Comparison of ENCODE assay signal across 19 mouse cellular contexts in the genomic region with DNA sequence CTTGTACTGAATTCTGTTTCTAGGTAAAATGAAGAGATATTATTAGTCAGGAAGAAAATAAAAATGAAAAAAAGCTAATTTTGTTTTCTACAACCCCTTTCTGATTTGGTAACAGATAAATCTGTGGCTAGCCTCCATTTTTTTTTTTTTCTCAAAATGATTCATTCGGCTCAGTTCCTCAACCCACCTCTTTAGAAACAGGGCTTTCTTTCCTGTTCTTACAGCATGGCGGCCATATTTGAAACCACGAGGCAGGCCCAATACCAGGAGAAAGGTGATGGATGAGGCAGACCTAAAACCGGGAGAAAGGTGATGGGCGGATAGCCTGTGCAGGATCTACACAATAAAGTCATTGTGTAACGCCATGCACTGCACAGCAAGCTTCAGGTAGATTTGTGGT.
A peak's percentile ranks its signal among the peaks of the same experiment; 100 is the strongest.
DNase-seq lines count a peak whose midpoint lies in the region; ATAC-seq and TF ChIP-seq lines count a peak whose summit lies in the region.
"Had no signal": no experiment of that assay in that cellular context is flagged by ENCODE, and none has a peak within 500 bp of the region (broad histone marks: within the 10 kb centered on the region; RNA-seq: fewer than 3 reads in every experiment).

No protein-coding gene starts in this region.

- no peaks in the 10 kb centered on the region for H3K79me2 ChIP-seq in macrophage (ENCODE audit: inconsistent target)

- no peaks in the 10 kb centered on the region for H3K27me3 ChIP-seq in ES-Bruce4 (ENCODE audit: control insufficient read depth, insufficient read depth, low read length, poor library complexity, severe bottlenecking)
- no peaks in the 10 kb centered on the region for H3K27me3 ChIP-seq in lung, postnatal 0 days (replicated peaks; ENCODE audit: insufficient read depth, low read length)
- H3K27me3 ChIP-seq: forebrain, embryonic 12.5 days; heart, embryonic 13.5 days; kidney, embryonic 15.5 days; liver, embryonic 13.5 days; neural tube, embryonic 13.5 days had no signal

- ATAC-seq in common myeloid progenitor, adult 5-6 weeks (replicated peaks; ENCODE audit: low read depth, poor library complexity, severe bottlenecking): peak; percentile 20
- no peak for ATAC-seq in lung, postnatal 0 days
- ATAC-seq: intestine, postnatal 0 days had no signal

- TF ChIP-seq EP300 in ES-Bruce4 (IDR thresholded peaks at IDR 0.05; ENCODE audit: insufficient read depth, low read depth, low read length): no peak
- no peak for TF ChIP-seq EP300 in lung, postnatal 0 days (IDR thresholded peaks at IDR 0.05)

- H3K9ac ChIP-seq in ES-Bruce4 (ENCODE audit: low read depth, poor library complexity, severe bottlenecking): peak overlapping the region; percentile 71
- H3K9ac ChIP-seq in lung, postnatal 0 days (replicated peaks; ENCODE audit: low read depth): no peak overlapping the region
- H3K9ac ChIP-seq: forebrain, embryonic 12.5 days; heart, embryonic 13.5 days; hindbrain, embryonic 14.5 days; kidney, embryonic 15.5 days; liver, embryonic 13.5 days; lung, embryonic 14.5 days; neural tube, embryonic 13.5 days had no signal

- peaks cover 12% of the 10 kb centered on the region for H3K4me1 ChIP-seq in ES-Bruce4 (ENCODE audit: control insufficient read depth, insufficient read depth, low read length)
- no peaks in the 10 kb centered on the region for H3K4me1 ChIP-seq in lung, postnatal 0 days (ENCODE audit: insufficient read depth, low read depth, low read length)
- H3K4me1 ChIP-seq: forebrain, embryonic 12.5 days; kidney, embryonic 15.5 days; liver, embryonic 13.5 days; neural tube, embryonic 13.5 days had no signal

- H3K4me3 ChIP-seq in ES-Bruce4 (ENCODE audit: low read depth, low read length): 0 out of 2 replicates have a peak overlapping the region, but pooled peaks have one; percentile 12
- H3K4me3 ChIP-seq in macrophage (ENCODE audit: inconsistent target): no peak overlapping the region
- no peak overlapping the region for H3K4me3 ChIP-seq in lung, postnatal 0 days (ENCODE audit: low read depth, low read length)
- H3K4me3 ChIP-seq: forebrain, embryonic 12.5 days; heart, embryonic 13.5 days; kidney, embryonic 15.5 days; liver, embryonic 13.5 days; neural tube, embryonic 13.5 days had no signal

- 27% methylated on average over 6 of the region's 6 CpGs for WGBS in macrophage (ENCODE audit: missing documents)
- WGBS in lung, postnatal 0 days: 81% methylated on average over 6 of the region's 6 CpGs

- intact Hi-C loops in heart, postnatal 36 days (cut with DNase I): no loop called here

- no peaks in the 10 kb centered on the region for H3K9me3 ChIP-seq in ES-Bruce4 (replicated peaks; ENCODE audit: control insufficient read depth, insufficient read depth, low read length, poor library complexity, severe bottlenecking)
- H3K9me3 ChIP-seq in lung, postnatal 0 days (ENCODE audit: low read length): no peaks in the 10 kb centered on the region
- H3K9me3 ChIP-seq: forebrain, embryonic 12.5 days; heart, embryonic 13.5 days; kidney, embryonic 15.5 days; liver, embryonic 13.5 days; neural tube, embryonic 13.5 days had no signal

- H3K36me3 ChIP-seq in ES-Bruce4 (ENCODE audit: control insufficient read depth, insufficient read depth, low read length, poor library complexity, severe bottlenecking): no peaks in the 10 kb centered on the region
- H3K36me3 ChIP-seq in macrophage (ENCODE audit: inconsistent target): no peaks in the 10 kb centered on the region
- no peaks in the 10 kb centered on the region for H3K36me3 ChIP-seq in lung, postnatal 0 days (ENCODE audit: insufficient read depth, low read length)
- H3K36me3 ChIP-seq: forebrain, embryonic 12.5 days; heart, embryonic 13.5 days; kidney, embryonic 15.5 days; liver, embryonic 13.5 days; neural tube, embryonic 13.5 days had no signal

- no peak for TF ChIP-seq POLR2A in ES-Bruce4 (IDR thresholded peaks at IDR 0.05; ENCODE audit: insufficient read depth, low read length)

- no peak overlapping the region for H3K4me2 ChIP-seq in lung, postnatal 0 days (replicated peaks; ENCODE audit: low read depth, low read length)
- H3K4me2 ChIP-seq: forebrain, embryonic 12.5 days; hindbrain, embryonic 14.5 days; kidney, embryonic 15.5 days; liver, embryonic 13.5 days; lung, embryonic 14.5 days; neural tube, embryonic 13.5 days had no signal

- DNase-seq in CD4-positive helper T cell, adult 2 months (ENCODE audit: low read depth, low spot score): peak; percentile 39
- no peak for DNase-seq in heart, postnatal 36 days
- DNase-seq in cerebellum, adult 11 months: no peak
- no peak for DNase-seq in lung, postnatal 0 days (ENCODE audit: low spot score)
- no peak for DNase-seq in urinary bladder, postnatal 14 days (ENCODE audit: low spot score)
- DNase-seq: cerebellum, adult 2 months; liver, embryonic 13.5 days; midbrain, embryonic 14.5 days; thymus, postnatal 36 days had no signal

- H3K27ac ChIP-seq in ES-Bruce4 (ENCODE audit: insufficient read depth, low read length) (peak overlapping the region; percentile 88), macrophage (peak overlapping the region; percentile 100)
- H3K27ac ChIP-seq in lung, postnatal 0 days (ENCODE audit: low read length): no peak overlapping the region
- H3K27ac ChIP-seq: forebrain, embryonic 12.5 days; hindbrain, embryonic 14.5 days; kidney, embryonic 15.5 days; liver, embryonic 13.5 days; neural tube, embryonic 13.5 days had no signal

- no peak for TF ChIP-seq CTCF in ES-Bruce4 (IDR thresholded peaks at IDR 0.05; ENCODE audit: low read depth, low read length)
- TF ChIP-seq CTCF in lung, postnatal 0 days (IDR thresholded peaks at IDR 0.05): no peak
